Mouse (Mus musculus) forebrain, embryonic 10.5 days (tissue): ENCODE measurements around the gene Atg2a. TPM values are rescaled to one million over a fixed set of nuclear protein-coding genes. Genes with fewer than 3 reads are reported as not detected.

Experiments used
- DNase-seq: peaks from one replicate; pipeline ENCODE4 v3.0.0-alpha.2; 2017; ENCODE audit warnings: low spot score; ENCODE audit errors: extremely low spot score
- H3K27ac ChIP-seq: fragments of 300-500 bp; sonication (generic); 2 replicates; pipeline ENCODE4 v1.5.1; 2016; ENCODE audit warnings: mild to moderate bottlenecking
- H3K27me3 ChIP-seq: fragments of 300-500 bp; sonication (generic); 2 replicates; pipeline ENCODE4 v1.6.1; 2016; ENCODE audit warnings: mild to moderate bottlenecking; ENCODE audit not compliant: poor library complexity, severe bottlenecking
- H3K36me3 ChIP-seq: fragments of 300-500 bp; sonication (generic); replicated peaks from 2 replicates; pipeline ENCODE4 v1.6.1; 2016; ENCODE audit warnings: mild to moderate bottlenecking, moderate library complexity
- H3K4me1 ChIP-seq: fragments of 300-500 bp; sonication (generic); 2 replicates; pipeline ENCODE4 v1.6.1; 2016
- H3K4me3 ChIP-seq: fragments of 300-500 bp; sonication (generic); 2 replicates; pipeline ENCODE4 v1.5.1; 2016; ENCODE audit warnings: mild to moderate bottlenecking, moderate library complexity
- H3K9me3 ChIP-seq: fragments of 300-500 bp; sonication (generic); 2 replicates; pipeline ENCODE4 v1.6.1; 2016; ENCODE audit warnings: mild to moderate bottlenecking, moderate library complexity
- WGBS: fragments of 180-500 bp; shearing (Covaris S2); methylation state at CpG from one replicate; pipeline ENCODE4 v1.1.7; 2016; 5-methylcytosine and 5-hydroxymethylcytosine counted together
- polyA plus RNA-seq: library from polyadenylated mRNA; unstranded; fragments of >200 nt; fragmentation: Nextera tagmentation; extraction: Ambion mirVana; gene quantifications from 2 replicates; pipeline ENCODE4 v1.2.1, GENCODE M21; 2016

Atg2a gene
- polyA plus RNA-seq, 1 experiment from 2014 or later = 11.4 TPM

DNA sequence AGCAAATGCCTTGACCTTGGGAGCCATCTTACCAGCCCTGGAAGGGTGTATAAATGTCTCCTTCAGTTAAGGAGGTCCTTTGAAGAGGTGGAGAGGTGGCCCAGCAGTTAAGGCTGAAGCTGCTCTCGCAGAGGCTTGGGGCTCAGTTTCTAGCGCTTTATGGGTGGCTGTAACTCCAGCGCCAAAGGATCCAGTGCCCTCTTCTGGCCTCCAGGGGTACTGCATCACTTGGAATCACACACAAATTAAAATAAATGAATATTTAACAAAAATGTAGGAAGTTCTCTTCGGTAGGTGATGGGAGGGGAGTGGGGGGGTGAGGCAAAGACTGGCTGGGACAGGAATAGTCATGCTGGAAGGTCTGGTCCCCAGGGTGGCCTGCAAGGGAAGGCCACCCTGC lies 19.5 kb downstream of the Atg2a start:
- H3K36me3 ChIP-seq = peaks cover 63% of the 10 kb centered on the region
- no peak overlapping the region for H3K27ac ChIP-seq
- H3K27me3 ChIP-seq = no peaks in the 10 kb centered on the region
- WGBS = 85% methylated on average over 4 of the region's 4 CpGs
- H3K9me3 ChIP-seq = peaks cover 5% of the 10 kb centered on the region; the same call in 1 of the 2 replicates
- no peak overlapping the region for H3K4me3 ChIP-seq
- no peak for DNase-seq
- H3K4me1 ChIP-seq = no peaks in the 10 kb centered on the region

DNA sequence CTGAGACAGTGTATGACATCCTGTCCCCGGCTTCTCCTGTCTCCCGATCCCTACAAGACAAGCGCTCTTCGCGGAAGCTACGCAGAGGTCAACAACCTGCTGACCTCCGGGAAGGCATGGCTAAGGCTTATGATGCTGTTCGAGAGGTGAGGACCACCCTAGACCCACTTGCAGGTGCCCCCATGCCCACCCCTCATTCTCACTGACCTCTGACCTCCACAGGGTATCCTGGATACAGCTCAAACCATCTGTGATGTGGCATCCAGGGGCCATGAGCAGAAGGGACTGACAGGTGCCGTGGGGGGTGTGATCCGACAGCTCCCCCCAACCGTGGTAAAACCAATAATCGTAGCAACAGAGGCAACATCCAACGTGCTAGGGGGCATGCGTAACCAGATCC lies 19.9 kb downstream of the Atg2a start:
- 93% methylated on average over 14 of the region's 14 CpGs for WGBS
- H3K36me3 ChIP-seq = peaks cover 58% of the 10 kb centered on the region
- no peaks in the 10 kb centered on the region for H3K27me3 ChIP-seq
- no peaks in the 10 kb centered on the region for H3K4me1 ChIP-seq
- no peak overlapping the region for H3K27ac ChIP-seq
- DNase-seq = no peak
- H3K9me3 ChIP-seq = peaks cover 5% of the 10 kb centered on the region; the same call in 1 of the 2 replicates
- H3K4me3 ChIP-seq = no peak overlapping the region

DNA sequence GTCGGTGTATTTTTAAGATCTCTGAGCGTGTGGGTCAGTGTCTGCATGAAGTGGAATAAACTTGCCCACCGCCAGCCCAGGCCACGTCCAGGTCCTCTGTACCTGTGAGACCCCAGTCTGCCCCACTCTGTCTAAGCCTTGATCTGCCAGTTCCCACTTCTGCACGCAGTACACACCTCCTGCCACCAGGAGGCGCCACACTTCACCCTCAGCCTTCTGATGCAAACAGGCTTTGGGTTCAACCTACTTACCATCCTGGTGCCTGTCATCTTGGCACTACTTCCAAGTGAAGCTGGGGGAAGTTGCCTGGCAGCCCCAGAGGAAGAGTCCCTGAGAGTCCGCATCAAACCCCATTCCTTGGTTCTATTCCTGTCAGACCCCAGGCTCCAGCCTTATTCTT lies 20.8 kb downstream of the Atg2a start:
- Histone ChIP-seq H3K36me3 (peaks cover 50% of the 10 kb centered on the region), H3K27me3 (no peaks in the 10 kb centered on the region), H3K9me3 (peaks cover 5% of the 10 kb centered on the region; the same call in 1 of the 2 replicates)

DNA sequence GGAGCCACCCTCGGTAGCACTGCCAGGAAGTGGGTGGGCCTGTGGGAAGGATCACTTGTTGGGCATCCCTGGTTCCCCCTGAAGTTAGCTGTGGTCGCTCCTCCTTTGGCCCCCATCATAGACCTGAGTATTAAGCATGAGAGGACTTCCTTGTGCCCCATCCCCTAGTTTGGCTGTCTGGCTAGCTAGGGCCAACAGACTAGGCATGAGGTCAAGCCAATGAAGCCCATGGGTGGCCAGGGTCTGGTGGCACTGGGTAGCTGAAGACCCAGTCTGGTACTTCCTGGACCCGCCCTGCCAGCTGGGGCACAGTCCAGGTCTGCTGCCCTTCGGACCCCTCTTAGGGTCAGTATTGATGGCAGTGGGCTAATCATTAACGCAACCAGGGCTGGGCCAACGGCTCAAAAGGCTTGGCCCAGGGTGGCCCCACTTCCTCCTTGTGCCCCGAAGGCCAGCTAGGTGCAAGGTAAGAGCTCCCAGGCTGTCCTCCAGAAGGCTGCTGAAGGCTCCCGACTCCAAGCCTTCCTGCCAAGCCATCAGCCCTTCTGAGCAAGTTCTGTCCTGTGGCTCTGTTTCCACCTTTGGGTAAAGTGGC lies 21.5 kb downstream of the Atg2a start:
- peaks cover 43% of the 10 kb centered on the region for H3K36me3 ChIP-seq
- H3K4me3 ChIP-seq = no peak overlapping the region
- 0 out of 2 replicates have a peak, but pooled peaks cover under 1% of the 10 kb centered on the region for H3K4me1 ChIP-seq
- H3K9me3 ChIP-seq = peaks cover 5% of the 10 kb centered on the region; the same call in 1 of the 2 replicates
- no peaks in the 10 kb centered on the region for H3K27me3 ChIP-seq
- 94% methylated on average over 8 of the region's 8 CpGs for WGBS
- no peak for DNase-seq
- no peak overlapping the region for H3K27ac ChIP-seq

More for the DNA sequence above, 20.8 kb downstream of the Atg2a start:
- H3K27ac ChIP-seq = no peak overlapping the region
- WGBS = 55% methylated on average over 7 of the region's 7 CpGs
- DNase-seq = peak; percentile 69
- H3K4me1 ChIP-seq = no peaks in the 10 kb centered on the region
- no peak overlapping the region for H3K4me3 ChIP-seq

DNA sequence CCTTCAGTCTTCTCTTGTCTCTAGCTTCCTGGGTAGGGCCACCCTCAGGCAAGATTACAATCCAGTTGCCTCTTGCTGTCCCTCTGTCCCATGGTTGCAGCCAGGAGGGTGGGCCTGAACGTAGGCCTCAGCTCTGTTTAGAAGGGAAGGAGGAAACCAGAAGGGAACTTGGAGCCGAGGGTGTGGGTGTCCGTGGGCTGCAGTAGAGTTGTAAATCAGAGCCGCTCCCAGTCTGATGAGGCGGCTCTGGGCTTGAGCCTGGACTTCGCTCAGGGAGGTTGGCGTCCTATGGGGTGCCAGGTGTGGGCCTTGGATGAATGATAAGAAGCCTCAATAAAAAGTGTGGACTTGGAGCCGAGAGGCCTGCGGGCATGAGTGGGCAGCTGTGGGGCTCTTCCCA lies 22.7 kb downstream of the Atg2a start:
- WGBS = 81% methylated on average over 9 of the region's 9 CpGs
- no peak overlapping the region for H3K27ac ChIP-seq
- H3K36me3 ChIP-seq = peaks cover 30% of the 10 kb centered on the region
- no peak overlapping the region for H3K4me3 ChIP-seq
- H3K4me1 ChIP-seq = 0 out of 2 replicates have a peak, but pooled peaks cover 4% of the 10 kb centered on the region
- no peaks in the 10 kb centered on the region for H3K27me3 ChIP-seq
- no peak for DNase-seq
- H3K9me3 ChIP-seq = peaks cover 5% of the 10 kb centered on the region; the same call in 1 of the 2 replicates

DNA sequence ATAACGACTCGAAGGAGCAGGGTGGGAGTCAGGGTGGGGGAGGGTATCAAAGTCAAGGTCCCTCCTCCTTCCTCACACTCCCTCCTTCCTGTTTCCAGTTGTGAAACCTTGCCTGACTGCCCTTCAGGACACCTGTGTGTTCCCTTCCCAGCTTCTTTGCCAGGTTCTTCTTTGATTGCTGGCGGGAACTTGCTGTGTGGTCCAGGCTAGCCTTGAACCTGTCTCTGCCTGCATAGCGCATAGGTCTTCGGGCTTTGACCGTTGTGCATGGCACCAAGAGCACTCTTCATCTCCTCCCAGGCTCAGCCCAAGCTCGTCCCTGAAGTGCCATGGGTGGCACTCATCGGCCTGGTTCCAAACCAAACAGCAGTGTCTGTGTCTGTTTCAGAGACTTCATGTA lies 23.5 kb downstream of the Atg2a start:
- no peak for DNase-seq
- no peaks in the 10 kb centered on the region for H3K27me3 ChIP-seq
- 93% methylated on average over 8 of the region's 8 CpGs for WGBS
- H3K36me3 ChIP-seq = peaks cover 25% of the 10 kb centered on the region
- H3K9me3 ChIP-seq = peaks cover 5% of the 10 kb centered on the region; the same call in 1 of the 2 replicates
- H3K4me1 ChIP-seq = 0 out of 2 replicates have a peak, but pooled peaks cover 4% of the 10 kb centered on the region
- H3K27ac ChIP-seq = no peak overlapping the region
- H3K4me3 ChIP-seq = no peak overlapping the region

DNA sequence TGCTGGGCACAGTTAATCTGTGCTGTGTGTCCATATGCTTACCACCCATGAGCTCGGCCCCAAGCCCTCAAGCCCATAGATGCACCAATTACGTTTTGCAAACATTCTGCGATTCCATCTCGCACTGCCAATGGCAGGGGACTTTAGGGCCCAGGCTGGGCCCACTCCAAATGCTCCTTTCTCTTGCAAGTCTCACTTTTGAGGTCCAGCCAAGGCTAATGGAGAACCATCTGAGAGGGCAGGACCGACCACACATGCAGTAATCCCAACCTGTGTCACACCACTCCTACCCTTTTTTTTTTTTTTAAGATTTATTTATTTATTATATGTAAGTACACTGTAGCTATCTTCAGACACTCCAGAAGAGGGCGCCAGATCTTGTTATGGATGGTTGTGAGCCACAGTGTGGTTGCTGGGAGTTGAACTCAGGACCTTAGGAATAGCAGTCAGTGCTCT lies 24.3 kb downstream of the Atg2a start:
- no peak overlapping the region for H3K27ac ChIP-seq
- no peak overlapping the region for H3K4me3 ChIP-seq
- WGBS = 69% methylated on average over 6 of the region's 6 CpGs
- peaks cover 5% of the 10 kb centered on the region for H3K4me1 ChIP-seq
- peaks cover 4% of the 10 kb centered on the region; the same call in 1 of the 2 replicates for H3K9me3 ChIP-seq
- no peak for DNase-seq
- no peaks in the 10 kb centered on the region for H3K27me3 ChIP-seq
- H3K36me3 ChIP-seq = peaks cover 17% of the 10 kb centered on the region

DNA sequence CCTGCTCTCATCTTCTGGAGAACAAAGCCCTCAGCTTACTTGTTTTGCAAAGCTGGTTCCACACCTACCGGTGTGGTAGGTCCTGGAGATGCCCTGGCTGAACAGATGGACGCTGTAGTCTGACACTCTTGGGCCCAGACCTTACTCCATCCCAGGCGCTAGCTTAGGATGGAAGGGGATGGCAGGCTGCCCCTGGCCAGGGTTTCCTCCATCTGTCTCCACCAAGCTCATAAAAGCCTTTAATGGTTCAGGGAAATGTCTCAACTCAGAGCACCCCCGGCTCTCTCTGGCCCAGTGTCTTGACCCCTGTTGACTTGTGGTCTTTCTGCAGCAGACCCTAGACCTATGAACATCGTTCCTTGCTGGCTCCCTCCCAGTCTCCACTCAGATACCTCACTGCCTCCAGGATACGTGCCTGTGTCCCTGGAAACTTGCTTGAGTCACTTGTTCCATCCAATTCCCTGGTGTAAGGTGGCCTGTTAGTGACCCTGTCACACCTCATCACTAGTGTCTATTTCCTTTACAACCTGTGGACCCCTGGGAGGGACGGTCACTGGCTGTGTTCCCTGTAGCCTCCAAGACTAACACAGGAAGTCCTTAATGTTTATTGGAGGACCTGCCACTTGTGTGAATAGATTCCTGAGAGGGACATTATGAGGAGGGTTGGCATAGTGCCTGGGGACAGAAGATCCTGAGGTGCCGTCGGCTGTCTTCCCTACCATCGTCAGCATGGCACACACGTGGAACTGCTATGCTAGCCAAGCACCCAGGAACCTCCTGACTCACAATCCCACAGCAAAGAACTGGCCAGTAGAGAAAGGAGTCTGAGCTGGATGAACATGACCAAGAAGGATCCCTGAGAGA lies 26.1 kb downstream of the Atg2a start:
- Histone ChIP-seq H3K36me3 (no peaks in the 10 kb centered on the region), H3K27me3 (no peaks in the 10 kb centered on the region), H3K4me3 (no peak overlapping the region), H3K27ac (no peak overlapping the region), H3K9me3 (no peaks in the 10 kb centered on the region), H3K4me1 (peaks cover 10% of the 10 kb centered on the region)
- no peak for DNase-seq
- 78% methylated on average over 11 of the region's 11 CpGs for WGBS

DNA sequence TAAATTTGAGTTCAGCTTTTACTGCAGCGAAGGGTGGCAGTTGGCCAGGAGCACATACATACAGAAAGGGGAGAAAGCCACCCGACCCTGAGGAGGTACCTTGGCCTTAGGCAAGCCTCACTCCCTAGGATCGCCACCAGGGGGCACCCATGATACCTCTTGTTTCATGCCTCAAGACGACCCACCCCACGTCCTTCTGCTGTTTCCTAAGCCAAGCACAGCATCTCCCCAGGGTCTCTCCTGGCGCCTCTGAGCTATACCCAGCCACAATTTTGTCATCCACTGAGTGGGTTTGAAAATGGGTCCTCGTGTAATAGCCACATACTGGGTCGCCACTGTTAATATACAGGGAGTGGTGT lies 26.7 kb downstream of the Atg2a start:
- DNase-seq = peak; percentile 85
- WGBS = 20% methylated on average over 8 of the region's 8 CpGs
- Histone ChIP-seq H3K9me3 (no peaks in the 10 kb centered on the region), H3K4me1 (peaks cover 10% of the 10 kb centered on the region), H3K27ac (no peak overlapping the region), H3K36me3 (no peaks in the 10 kb centered on the region), H3K4me3 (no peak overlapping the region), H3K27me3 (no peaks in the 10 kb centered on the region)

DNA sequence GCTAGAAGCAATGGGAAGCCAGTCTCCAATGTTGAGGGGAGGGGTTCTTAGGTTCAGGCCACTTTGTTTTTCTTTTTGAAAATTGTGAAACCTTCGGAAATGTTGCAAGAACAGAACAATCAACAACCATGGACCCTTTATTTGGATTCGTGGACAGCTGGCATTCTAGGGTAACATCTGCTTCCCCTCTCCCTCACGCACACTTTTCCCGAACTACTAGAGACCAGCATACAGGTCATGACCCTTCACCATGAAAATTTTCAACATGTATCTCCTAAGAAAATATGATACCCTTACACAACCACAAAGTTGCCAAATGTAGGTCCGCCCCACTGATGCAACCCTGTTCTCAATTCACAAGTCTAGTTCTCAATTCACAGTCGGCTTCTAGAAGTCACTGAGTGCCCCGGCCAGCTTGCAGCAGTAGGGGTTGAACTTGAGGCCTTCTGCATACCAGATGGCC lies 27.2 kb downstream of the Atg2a start:
- no peak overlapping the region for H3K4me3 ChIP-seq
- no peak for DNase-seq
- peaks cover 10% of the 10 kb centered on the region for H3K4me1 ChIP-seq
- WGBS = 85% methylated on average over 7 of the region's 7 CpGs
- no peaks in the 10 kb centered on the region for H3K27me3 ChIP-seq
- no peaks in the 10 kb centered on the region for H3K9me3 ChIP-seq
- no peak overlapping the region for H3K27ac ChIP-seq
- no peaks in the 10 kb centered on the region for H3K36me3 ChIP-seq

DNA sequence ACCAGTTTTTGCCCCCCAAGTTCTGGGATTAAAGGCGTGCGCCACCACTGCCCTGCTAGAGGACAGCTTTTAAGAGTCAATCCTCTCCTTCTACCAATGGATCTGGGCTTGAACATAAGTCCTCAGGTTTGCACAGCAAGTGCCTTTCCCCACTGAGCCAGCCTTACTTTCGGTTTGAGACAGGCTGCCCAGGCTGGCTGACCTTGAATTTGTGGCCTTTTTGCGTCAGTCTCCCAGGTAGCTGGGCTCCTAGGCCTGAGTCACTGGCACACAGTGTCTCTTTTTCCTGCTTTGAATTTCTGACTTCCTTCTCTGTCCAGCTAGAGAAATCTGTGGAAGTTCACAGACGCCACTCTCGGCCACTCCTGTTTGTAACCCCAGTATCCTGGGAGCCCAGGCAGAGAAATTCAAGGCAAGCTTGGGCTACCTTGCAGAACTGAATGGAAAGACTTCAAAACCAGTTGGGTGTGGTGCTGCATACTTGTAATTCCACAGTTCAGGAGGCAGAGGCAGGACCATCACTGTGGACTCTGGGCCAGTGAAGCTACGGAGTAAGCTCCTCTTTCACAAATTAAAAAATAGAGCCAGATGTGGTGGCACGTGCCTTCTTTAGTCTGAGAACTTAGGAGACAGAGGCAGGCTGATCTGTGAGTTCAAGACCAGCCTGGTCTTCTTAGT lies 28.5 kb downstream of the Atg2a start:
- Histone ChIP-seq H3K9me3 (no peaks in the 10 kb centered on the region), H3K4me1 (peaks cover 15% of the 10 kb centered on the region), H3K27ac (no peak overlapping the region), H3K27me3 (no peaks in the 10 kb centered on the region), H3K36me3 (no peaks in the 10 kb centered on the region), H3K4me3 (no peak overlapping the region)
- no peak for DNase-seq
- WGBS = 89% methylated on average over 8 of the region's 8 CpGs

DNA sequence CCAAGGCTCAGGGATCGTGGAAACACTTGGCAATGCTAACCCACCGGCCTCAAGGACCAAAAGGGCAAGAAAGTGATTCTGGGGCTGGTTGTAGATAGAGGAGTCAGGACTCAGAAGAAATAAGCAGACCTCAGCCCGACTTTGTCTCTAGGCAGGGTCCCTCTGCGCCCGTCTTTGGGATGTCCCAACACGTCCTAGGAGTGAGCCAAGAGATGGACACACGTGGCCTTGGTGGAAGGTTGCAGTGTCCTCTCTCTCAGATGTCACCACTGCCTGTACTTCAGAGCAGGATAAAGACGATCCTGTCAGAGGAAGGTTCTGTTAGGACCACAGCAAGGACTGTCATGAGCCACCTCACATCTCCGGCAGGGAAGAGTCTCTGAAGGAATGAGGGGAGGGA lies 29.2 kb downstream of the Atg2a start:
- Histone ChIP-seq H3K9me3 (no peaks in the 10 kb centered on the region), H3K4me3 (0 out of 2 replicates have a peak overlapping the region, but pooled peaks have one; percentile 2), H3K4me1 (peaks cover 23% of the 10 kb centered on the region), H3K36me3 (no peaks in the 10 kb centered on the region), H3K27me3 (no peaks in the 10 kb centered on the region), H3K27ac (0 out of 2 replicates have a peak overlapping the region, but pooled peaks have one; percentile 53)
- no peak for DNase-seq
- 64% methylated on average over 9 of the region's 9 CpGs for WGBS
